ENCODE assay signal across 11 mouse cellular contexts in the genomic region with DNA sequence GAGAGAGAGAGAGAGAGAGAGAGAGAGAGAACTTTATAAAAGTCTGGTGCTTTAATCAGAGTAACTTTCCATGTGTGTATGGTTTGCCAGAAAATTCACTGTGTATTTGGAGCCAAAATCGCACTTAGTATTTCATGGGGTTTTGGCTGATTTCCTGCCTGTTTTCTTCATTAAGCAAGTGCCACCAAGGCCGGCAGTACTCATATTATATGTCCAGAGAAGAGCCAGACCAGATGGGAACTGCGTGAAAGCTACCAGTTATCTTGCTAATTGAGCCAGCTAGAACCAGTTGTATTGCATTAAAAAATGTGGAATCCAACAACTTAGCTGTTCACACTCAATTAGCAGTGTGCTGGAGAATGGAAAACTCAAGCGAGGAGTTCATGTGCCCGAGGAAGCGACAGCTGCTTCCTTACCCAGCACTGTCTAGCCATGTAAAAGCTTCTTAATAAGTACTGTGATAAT. TPM values are rescaled to one million over a fixed set of nuclear protein-coding genes. Genes with fewer than 3 reads are reported as not detected.
DNase-seq lines count a peak whose midpoint lies in the region; ATAC-seq and TF ChIP-seq lines count a peak whose summit lies in the region.
"Had no signal": no experiment of that assay in that cellular context is flagged by ENCODE, and none has a peak within 500 bp of the region (broad histone marks: within the 10 kb centered on the region; RNA-seq: fewer than 3 reads in every experiment).

No protein-coding gene starts in this region.

- H3K4me3 ChIP-seq in CH12.LX (replicated peaks in 1 of 3; ENCODE audit: low read depth in 2 of 3, low read length in 2 of 3, poor library complexity in 1 of 3) = no peak overlapping the region
- H3K4me3 ChIP-seq in embryonic facial prominence, embryonic 15.5 days (replicated peaks) = no peak overlapping the region
- no peak overlapping the region for H3K4me3 ChIP-seq in limb, embryonic 14.5 days (replicated peaks; ENCODE audit: low read length)
- H3K4me3 ChIP-seq in thymus, adult 2 months (ENCODE audit: control insufficient read depth, insufficient read depth, low read length) = no peak overlapping the region
- H3K4me3 ChIP-seq: layer of hippocampus, adult 2 months had no signal

- in situ Hi-C loops in CH12.LX (cut with MboI; ENCODE audit: low pct_ligation_motif_present, low pct_unique_long_range_greater_than_20kb, low sequenced_read_pairs) = no loop called here

- H3K79me2 ChIP-seq in CH12.LX (replicated peaks; ENCODE audit: control insufficient read depth, extremely low read depth, insufficient read depth, poor library complexity, severe bottlenecking) = no peaks in the 10 kb centered on the region

- dilution Hi-C loops in CH12.LX (cut with MboI; ENCODE audit: extremely low pct_ligation_motif_present, extremely low pct_unique_long_range_greater_than_20kb, low sequenced_read_pairs) = no loop called here

- peak; percentile 63 for ATAC-seq in embryonic facial prominence, embryonic 15.5 days (ENCODE audit: insufficient number of reproducible peaks, low FRiP score, low TSS enrichment, low read depth)
- peak; percentile 75 for ATAC-seq in limb, embryonic 14.5 days (ENCODE audit: low FRiP score, low read depth)

- peaks cover 3 to 17% of the 10 kb centered on the region in 2 experiments; a peak in 3 of 4 replicates for H3K4me1 ChIP-seq in CH12.LX (ENCODE audit: control insufficient read depth in 1 of 2, insufficient read depth in 2 of 2)
- H3K4me1 ChIP-seq in embryonic facial prominence, embryonic 15.5 days = no peaks in the 10 kb centered on the region
- no peaks in the 10 kb centered on the region for H3K4me1 ChIP-seq in limb, embryonic 14.5 days (ENCODE audit: control insufficient read depth, insufficient read depth, low read length)
- H3K4me1 ChIP-seq in thymus, adult 2 months (replicated peaks; ENCODE audit: control insufficient read depth, insufficient read depth, low read length) = no peaks in the 10 kb centered on the region

- no peak overlapping the region for H3K27ac ChIP-seq in CH12.LX (ENCODE audit: insufficient read depth, low read depth)
- H3K27ac ChIP-seq in embryonic facial prominence, embryonic 15.5 days (replicated peaks) = no peak overlapping the region
- no peak overlapping the region for H3K27ac ChIP-seq in limb, embryonic 14.5 days (replicated peaks; ENCODE audit: low read depth, low read length)
- no peak overlapping the region for H3K27ac ChIP-seq in thymus, adult 2 months (ENCODE audit: control insufficient read depth, insufficient read depth, low read length)
- H3K27ac ChIP-seq: layer of hippocampus, adult 2 months had no signal

- 54% methylated on average over 6 of the region's 6 CpGs for WGBS in embryonic facial prominence, embryonic 15.5 days
- 46% methylated on average over 6 of the region's 6 CpGs for WGBS in limb, embryonic 14.5 days
- 92% methylated on average over 6 of the region's 6 CpGs for WGBS in thymus, adult 2 months

- TF ChIP-seq EP300 in CH12.LX (IDR thresholded peaks at IDR 0.05; ENCODE audit: low read length) = no peak

- TF ChIP-seq CTCF in CH12.LX (conservative IDR thresholded peaks at IDR 0.05 in 1 of 2, IDR thresholded peaks at IDR 0.05 in 1 of 2; ENCODE audit: low read depth in 2 of 2, low read length in 2 of 2) = no peak
- no peak for TF ChIP-seq CTCF in thymus, adult 2 months (IDR thresholded peaks at IDR 0.05; ENCODE audit: borderline replicate concordance, control insufficient read depth, extremely low read depth, insufficient read depth, low read length, poor library complexity)

- TF ChIP-seq POLR2A in CH12.LX (IDR thresholded peaks at IDR 0.05; ENCODE audit: low read depth, low read length) = no peak
- TF ChIP-seq POLR2A in limb, embryonic 14.5 days (IDR thresholded peaks at IDR 0.05; ENCODE audit: borderline replicate concordance, extremely low read depth, insufficient read depth, insufficient read length) = no peak
- TF ChIP-seq POLR2A in thymus, adult 2 months (IDR thresholded peaks at IDR 0.05; ENCODE audit: control insufficient read depth, extremely low read depth, insufficient read depth, low read length, poor library complexity) = no peak

- no peaks in the 10 kb centered on the region for H3K27me3 ChIP-seq in CH12.LX (replicated peaks)
- no peaks in the 10 kb centered on the region for H3K27me3 ChIP-seq in embryonic facial prominence, embryonic 15.5 days
- H3K27me3 ChIP-seq in limb, embryonic 14.5 days (ENCODE audit: control insufficient read depth, insufficient read depth, low read length) = no peaks in the 10 kb centered on the region
- H3K27me3 ChIP-seq in thymus, adult 2 months (ENCODE audit: control insufficient read depth, insufficient read depth, low read length) = no peaks in the 10 kb centered on the region

- no peaks in the 10 kb centered on the region for H3K36me3 ChIP-seq in CH12.LX (replicated peaks in 1 of 2; ENCODE audit: control insufficient read depth in 1 of 2, insufficient read depth in 1 of 2, low read length in 1 of 2)
- H3K36me3 ChIP-seq in embryonic facial prominence, embryonic 15.5 days = no peaks in the 10 kb centered on the region
- H3K36me3 ChIP-seq in limb, embryonic 14.5 days (ENCODE audit: control insufficient read depth, insufficient read depth, low read length) = no peaks in the 10 kb centered on the region
- no peaks in the 10 kb centered on the region for H3K36me3 ChIP-seq in thymus, adult 2 months (ENCODE audit: control insufficient read depth, insufficient read depth, low read length)

- H3K9me3 ChIP-seq in CH12.LX (replicated peaks; ENCODE audit: low read length) = no peaks in the 10 kb centered on the region
- H3K9me3 ChIP-seq in embryonic facial prominence, embryonic 15.5 days (replicated peaks) = no peaks in the 10 kb centered on the region
- H3K9me3 ChIP-seq in limb, embryonic 14.5 days (ENCODE audit: control insufficient read depth, low read length) = no peaks in the 10 kb centered on the region

- TF ChIP-seq RAD21 in CH12.LX (IDR thresholded peaks at IDR 0.05; ENCODE audit: low read depth, low read length) = no peak

- peak overlapping the region; percentile 64 for H3K4me2 ChIP-seq in CH12.LX (ENCODE audit: insufficient read depth, low read depth, poor library complexity, severe bottlenecking)
- no peak overlapping the region for H3K4me2 ChIP-seq in embryonic facial prominence, embryonic 15.5 days (replicated peaks)
- H3K4me2 ChIP-seq in limb, embryonic 14.5 days (replicated peaks; ENCODE audit: low read depth, low read length, severe bottlenecking) = no peak overlapping the region
- H3K4me2 ChIP-seq: liver, embryonic 11.5 days had no signal

- H3K9ac ChIP-seq in CH12.LX (ENCODE audit: insufficient read depth, low read depth) = peak overlapping the region; percentile 36; the same call in 1 of the 2 replicates
- H3K9ac ChIP-seq in embryonic facial prominence, embryonic 15.5 days = no peak overlapping the region
- H3K9ac ChIP-seq in limb, embryonic 14.5 days (ENCODE audit: low read depth, low read length, severe bottlenecking) = no peak overlapping the region

- DNase-seq in layer of hippocampus, adult 9-10 months (ENCODE audit: low spot score) = peak; percentile 0
- DNase-seq in layer of hippocampus, postnatal 25 days (ENCODE audit: extremely low spot score in 1 of 2, low spot score in 1 of 2) = no peak
- DNase-seq in CH12.LX (ENCODE audit: extremely low read depth) = no peak
- DNase-seq in limb, embryonic 14.5 days (ENCODE audit: low spot score) = peak; percentile 77
- DNase-seq in kidney, adult 9 months = no peak
- DNase-seq in thymus, adult 2 months = no peak
- no peak for DNase-seq in left cerebral cortex, adult 8-10 months (ENCODE audit: low spot score in 2 of 2)

TF ChIP-seq in CH12.LX, 34 proteins besides CTCF, POLR2A, EP300 and RAD21:
- TF ChIP-seq JUN (IDR thresholded peaks at IDR 0.05; ENCODE audit: insufficient read depth, low read depth, low read length) = no peak
- TF ChIP-seq ZMIZ1 (IDR thresholded peaks at IDR 0.05; ENCODE audit: low read depth, low read length) = no peak
- TF ChIP-seq ELF1 (IDR thresholded peaks at IDR 0.05; ENCODE audit: low read depth, low read length) = no peak
- no peak for TF ChIP-seq JUND (conservative IDR thresholded peaks at IDR 0.05; ENCODE audit: low read depth, low read length)
- TF ChIP-seq CHD1 (IDR thresholded peaks at IDR 0.05; ENCODE audit: low read depth, low read length) = no peak
- TF ChIP-seq HCFC1 (IDR thresholded peaks at IDR 0.05; ENCODE audit: low read depth, low read length) = no peak
- TF ChIP-seq IRF4 (IDR thresholded peaks at IDR 0.05; ENCODE audit: low read depth, low read length) = no peak
- no peak for TF ChIP-seq NELFE (IDR thresholded peaks at IDR 0.05; ENCODE audit: low read depth, low read length)
- no peak for TF ChIP-seq ZKSCAN1 (IDR thresholded peaks at IDR 0.05; ENCODE audit: borderline replicate concordance, low read depth, low read length)
- no peak for TF ChIP-seq UBTF (IDR thresholded peaks at IDR 0.05; ENCODE audit: low read depth, low read length)
- TF ChIP-seq BHLHE40 (IDR thresholded peaks at IDR 0.05; ENCODE audit: low read depth, low read length) = no peak
- no peak for TF ChIP-seq CHD2 (IDR thresholded peaks at IDR 0.05; ENCODE audit: low read length)
- no peak for TF ChIP-seq SIN3A (IDR thresholded peaks at IDR 0.05; ENCODE audit: low read length)

RNA-seq across cellular contexts. Expression of a gene that starts 22.9 kb away (rescaled TPM):
- not detected for total RNA-seq in layer of hippocampus, postnatal 25 days (2021)
- total RNA-seq in CH12.LX (2012; rRNA removed) (0.04 and 0.08 TPM in 2 replicates), CH12.LX (2014; rRNA removed) (0.07 and 0.35 TPM in 2 replicates)
- 0.07 and 0.09 TPM in 2 replicates for polyA plus RNA-seq in CH12.LX (2012; ENCODE audit: insufficient read length, low read depth)
- not detected in 2 replicates for polyA plus RNA-seq in embryonic facial prominence, embryonic 15.5 days (2015; fragmentation: Nextera tagmentation; extraction: Ambion mirVana)
- polyA plus RNA-seq in limb, embryonic 14.5 days (2012; rRNA removed) = not detected in 2 replicates
- not detected in 2 replicates for polyA plus RNA-seq in limb, embryonic 14.5 days (2014; fragmentation: Nextera tagmentation; extraction: Ambion mirVana)
- polyA plus RNA-seq in thymus, adult 2 months (2012; rRNA removed) = not detected in 2 replicates
- not detected for total RNA-seq in left cerebral cortex, adult 8-10 months (2022)
- total RNA-seq: layer of hippocampus, adult 2 months had no signal
- polyA plus RNA-seq: cortical plate, adult 2 months; liver, embryonic 11.5 days had no signal

Comparison
In these comparisons a context has a peak if more than half of its experiments do, and no peak if none do; other contexts are left out.
1. DNase-seq: peak in layer of hippocampus, adult 9-10 months (single experiment) and limb, embryonic 14.5 days (single experiment); none in layer of hippocampus, postnatal 25 days (0 of 2), CH12.LX (single experiment), kidney, adult 9 months (single experiment), thymus, adult 2 months (single experiment) and left cerebral cortex, adult 8-10 months (0 of 2).